Mouse (Mus musculus): ENCODE measurements around the gene Rnase11.
"Not testable (repeated sequence)": the region's sequence is repeated elsewhere in the genome, so short reads cannot be mapped to it uniquely, and the experiment has no call there.

Rnase11 gene

DNA sequence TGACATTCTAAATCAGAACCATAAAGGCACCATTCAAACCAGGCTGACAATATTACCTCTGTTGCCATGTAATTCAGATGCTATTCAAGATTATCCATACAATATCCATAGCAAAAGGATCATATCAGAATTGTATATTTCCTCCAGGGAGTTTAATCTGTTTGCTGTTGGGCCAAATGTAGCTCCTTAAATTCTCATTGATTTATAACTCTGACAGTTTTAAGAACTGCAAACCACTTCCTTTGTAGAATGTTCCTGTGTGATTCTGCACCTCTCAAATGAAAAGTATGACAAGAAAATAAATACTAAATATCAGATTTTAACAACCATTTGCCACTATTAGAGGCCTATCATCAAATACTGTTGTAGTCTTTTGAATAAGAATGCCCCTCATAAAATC is 34.2 kb downstream of the Rnase11 start:
- CTCF ChIA-PET: no interaction called here

DNA sequence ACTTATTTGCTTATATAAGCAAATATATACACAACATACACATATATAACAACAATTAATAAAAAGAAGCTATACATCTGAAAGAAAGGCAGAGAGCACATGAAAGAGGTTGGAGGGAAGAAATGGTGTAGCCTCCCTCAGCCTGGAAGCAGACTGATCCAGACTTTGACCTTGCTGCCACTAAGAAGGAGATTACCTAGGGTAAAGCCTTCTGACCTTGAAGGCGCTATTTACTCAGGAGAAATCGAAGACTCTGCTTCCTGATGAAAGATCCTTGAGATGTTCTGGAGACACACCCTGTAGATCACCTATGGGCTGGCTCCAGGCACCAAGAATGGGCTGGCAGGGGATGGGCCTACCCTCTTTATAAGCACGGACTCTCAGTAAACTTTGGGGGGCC is 35.2 kb downstream of the Rnase11 start:
- CTCF ChIA-PET: not testable (repeated sequence)

DNA sequence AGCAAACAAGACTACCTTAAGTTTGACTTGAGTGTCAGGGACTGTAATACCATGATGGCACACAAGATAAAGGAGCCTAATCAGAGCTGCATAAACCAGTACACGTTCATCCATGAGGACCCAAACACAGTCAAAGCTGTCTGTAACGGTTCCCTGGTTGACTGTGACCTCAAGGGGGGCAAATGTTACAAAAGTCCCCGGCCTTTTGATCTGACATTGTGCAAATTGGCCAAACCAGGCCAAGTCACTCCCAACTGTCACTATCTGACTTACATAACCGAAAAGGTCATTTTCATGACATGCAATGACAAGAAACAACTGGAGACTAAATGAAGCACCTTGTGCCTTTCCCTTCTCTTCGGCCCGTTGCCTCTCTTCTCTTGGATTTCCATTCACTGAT is 40.4 kb downstream of the Rnase11 start:
- CTCF ChIA-PET: no interaction called here

DNA sequence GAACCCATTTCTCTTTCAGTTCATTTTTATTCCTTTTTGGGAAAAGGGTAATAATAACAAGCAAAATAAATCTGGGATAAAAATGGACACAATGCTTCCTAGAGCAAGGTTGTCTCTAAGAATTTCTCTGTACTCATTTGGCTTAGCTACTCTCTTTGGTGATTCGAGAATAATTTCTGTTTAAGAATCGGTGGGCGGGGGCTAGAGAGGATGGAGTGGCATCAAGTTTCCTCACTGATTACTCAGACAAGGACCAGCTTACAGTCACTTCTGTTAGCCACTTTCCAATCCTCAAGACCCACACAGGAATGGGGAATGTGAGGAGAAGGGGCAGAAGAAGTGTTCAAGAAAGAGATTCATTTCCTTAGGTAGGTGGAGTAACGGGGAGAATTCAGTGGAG is 41.2 kb downstream of the Rnase11 start:
- CTCF ChIA-PET: no interaction called here

DNA sequence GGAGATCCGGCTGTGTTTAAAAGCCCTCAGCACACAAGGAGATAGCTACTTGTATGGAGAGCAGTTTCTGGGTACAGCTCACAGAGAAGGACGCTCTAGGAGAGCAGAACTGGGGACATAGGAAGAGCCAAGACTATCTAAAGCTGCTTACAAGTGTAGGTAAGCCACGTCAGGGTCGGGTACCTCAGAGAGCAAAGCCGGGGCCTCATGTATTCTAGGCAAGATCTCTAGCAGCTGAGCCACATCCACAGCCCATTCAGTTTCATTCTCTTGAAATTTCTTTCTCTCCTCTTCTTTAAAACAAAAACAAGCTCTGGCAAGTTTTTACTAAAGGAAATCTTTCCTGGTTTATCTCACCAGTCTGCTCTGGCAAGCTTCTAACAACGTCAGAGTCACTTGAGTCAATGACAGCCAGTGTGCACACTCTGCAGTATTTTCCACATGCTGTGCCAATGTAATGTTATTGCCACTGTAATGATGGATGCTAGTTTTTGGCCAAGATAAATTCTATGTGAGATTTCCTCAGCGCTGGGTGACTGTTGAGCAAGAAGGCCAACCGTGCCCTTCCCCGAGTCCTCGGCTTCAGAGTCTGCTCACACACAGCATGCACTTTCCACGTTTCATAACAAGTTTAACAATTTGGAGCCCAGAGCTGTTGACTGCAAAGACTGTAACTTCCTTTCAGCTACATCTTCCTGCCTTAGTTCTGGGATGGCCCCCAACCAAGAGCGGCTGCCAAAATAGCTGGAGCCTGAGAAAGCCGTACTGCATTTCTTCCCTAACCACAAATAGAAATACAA is 41.8 kb downstream of the Rnase11 start:
- CTCF ChIA-PET: no interaction called here

DNA sequence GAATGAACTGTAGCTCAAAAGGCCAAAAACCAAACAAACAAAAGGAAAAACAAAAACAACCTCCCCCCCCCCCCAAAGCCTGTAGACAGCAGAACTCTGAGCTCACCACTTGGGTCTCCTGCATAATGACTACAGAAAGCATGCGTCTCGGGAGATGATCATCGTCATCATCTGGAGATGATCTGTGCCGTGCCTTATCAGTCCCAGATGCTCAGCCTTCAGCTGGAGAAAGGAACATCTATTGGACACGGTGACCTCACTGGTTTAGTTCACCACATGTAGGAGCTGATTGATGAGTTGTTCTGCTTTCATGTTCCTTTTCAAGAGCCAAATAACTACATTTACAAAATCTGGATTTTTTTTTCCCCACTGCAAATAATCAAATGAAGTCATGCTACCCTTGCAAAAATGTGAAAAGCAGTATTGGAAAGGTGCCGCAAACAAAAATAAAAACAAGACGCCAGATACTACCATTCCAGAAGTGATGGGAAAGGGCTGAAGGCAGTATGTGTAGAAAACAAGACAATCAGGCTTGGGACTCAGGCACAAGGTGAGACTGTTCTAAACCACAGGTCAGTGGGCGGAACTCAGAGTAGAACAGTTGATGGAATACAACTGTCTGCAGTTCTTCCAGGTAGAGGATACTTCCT is 42.7 kb downstream of the Rnase11 start, which contains the start of gene Rnase10:
Rnase10 (plus strand) TSS at position 600 of the 650 bp plus-strand sequence.
- CTCF ChIA-PET: interaction anchor here (1.0 kb wide), 1 partner anchor 24 kb away, joined by 3 read pairs; no protein-coding TSS in a partner anchor
